Mouse (Mus musculus) heart, embryonic 11.5 days (tissue): ENCODE measurements around the gene Tmprss11a. TPM values are rescaled to one million over a fixed set of nuclear protein-coding genes. Genes with fewer than 3 reads are reported as not detected.

ENCODE experiments used
- ATAC-seq: fragments of 200-750 bp; cut with Nextera tagmentation; replicated peaks from 2 replicates; pipeline ENCODE4 v1.8.0; 2017; ENCODE audit warnings: moderate library complexity; ENCODE audit not compliant: insufficient number of reproducible peaks, low FRiP score, low TSS enrichment
- H3K27ac ChIP-seq: fragments of 300-500 bp; sonication (generic); 2 replicates; pipeline ENCODE4 v1.5.1; 2014; ENCODE audit warnings: mild to moderate bottlenecking, low read depth, low read length
- H3K27me3 ChIP-seq: fragments of 300-500 bp; sonication (generic); 2 replicates; pipeline ENCODE4 v1.6.1; 2014; ENCODE audit warnings: mild to moderate bottlenecking, low read length, mixed read lengths; ENCODE audit not compliant: control insufficient read depth, insufficient read depth
- H3K36me3 ChIP-seq: fragments of 300-500 bp; sonication (generic); 2 replicates; pipeline ENCODE4 v1.6.1; 2014; ENCODE audit warnings: mild to moderate bottlenecking, low read length, moderate library complexity, mixed read lengths; ENCODE audit not compliant: control insufficient read depth, insufficient read depth
- H3K4me1 ChIP-seq: fragments of 300-500 bp; sonication (generic); 2 replicates; pipeline ENCODE4 v1.6.1; 2014; ENCODE audit warnings: low read length; ENCODE audit not compliant: control insufficient read depth, insufficient read depth
- H3K4me2 ChIP-seq: fragments of 300-500 bp; sonication (generic); 2 replicates; pipeline ENCODE4 v1.6.1; 2014; ENCODE audit warnings: mild to moderate bottlenecking, moderate library complexity
- H3K4me3 ChIP-seq: fragments of 300-500 bp; sonication (generic); 2 replicates; pipeline ENCODE4 v1.5.1; 2014; ENCODE audit warnings: low read depth, low read length
- H3K9ac ChIP-seq: fragments of 300-500 bp; sonication (generic); 2 replicates; pipeline ENCODE4 v1.6.1; 2014; ENCODE audit warnings: mild to moderate bottlenecking, low read depth, low read length, moderate library complexity
- H3K9me3 ChIP-seq: fragments of 300-500 bp; sonication (generic); replicated peaks from 2 replicates; pipeline ENCODE4 v1.6.1; 2016; ENCODE audit warnings: low read length; ENCODE audit not compliant: control insufficient read depth
- WGBS: fragments of 180-500 bp; shearing (Covaris S2); extraction: QIAGEN DNeasy Blood & Tissue Kit; methylation state at CpG from one replicate; pipeline ENCODE4 v1.1.7; 2014; ENCODE audit not compliant: insufficient replicate concordance; 5-methylcytosine and 5-hydroxymethylcytosine counted together
- polyA plus RNA-seq: library from polyadenylated mRNA; unstranded; fragments of >200 nt; fragmentation: Nextera tagmentation; extraction: Ambion mirVana; gene quantifications from 2 replicates; pipeline ENCODE4 v1.2.1, GENCODE M21; 2014

Gene Tmprss11a
- polyA plus RNA-seq, 1 experiment from 2014 or later, result not detected

DNA sequence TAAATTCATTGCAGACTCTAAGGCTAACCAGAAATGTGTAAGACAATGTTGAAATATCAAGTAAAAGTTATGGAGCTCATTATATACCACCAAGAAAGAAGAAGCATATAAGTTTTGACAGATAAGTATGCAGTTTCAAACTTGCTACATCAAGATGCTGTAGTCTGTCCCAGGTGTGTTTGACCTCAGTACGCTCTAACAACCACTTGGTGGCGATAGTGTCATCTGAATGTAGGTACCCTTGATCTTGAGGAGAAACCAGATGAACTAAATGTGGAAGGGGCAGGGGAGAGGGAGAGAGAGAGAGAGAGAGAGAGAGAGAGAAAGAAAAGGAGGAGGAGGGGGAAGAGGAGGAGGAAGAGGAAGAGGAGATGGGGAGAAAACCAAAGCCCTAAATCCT, 36.1 kb downstream of the Tmprss11a start:
- 1% methylated on average over 2 of the region's 2 CpGs for WGBS
- no peaks in the 10 kb centered on the region for H3K4me1 ChIP-seq
- H3K4me2 ChIP-seq, result no peak overlapping the region
- no peaks in the 10 kb centered on the region for H3K9me3 ChIP-seq
- no peak for ATAC-seq
- H3K9ac ChIP-seq, result no peak overlapping the region
- no peak overlapping the region for H3K4me3 ChIP-seq
- H3K27ac ChIP-seq, result no peak overlapping the region
- H3K36me3 ChIP-seq, result no peaks in the 10 kb centered on the region
- no peaks in the 10 kb centered on the region for H3K27me3 ChIP-seq

DNA sequence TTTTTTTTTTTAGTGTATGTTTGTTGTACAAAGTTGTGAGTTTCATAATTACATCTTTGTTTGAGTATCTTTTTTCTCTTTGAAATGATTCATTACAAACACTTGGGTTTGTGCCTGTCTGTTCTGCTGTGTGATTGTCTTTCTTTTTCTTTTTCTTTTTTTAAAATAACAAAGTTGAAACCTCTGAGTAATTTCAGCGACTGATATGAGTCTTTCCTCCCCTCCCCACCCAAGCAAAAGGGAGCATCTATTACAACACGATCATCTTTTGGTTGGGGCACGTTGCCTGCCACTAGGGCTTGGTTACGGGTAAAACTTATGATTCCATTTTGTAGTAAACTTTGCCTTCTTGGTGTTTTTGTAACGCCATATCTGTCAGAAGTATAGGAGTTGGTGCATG, 37.7 kb downstream of the Tmprss11a start:
- Histone ChIP-seq H3K4me2 (no peak overlapping the region), H3K4me1 (no peaks in the 10 kb centered on the region), H3K4me3 (no peak overlapping the region), H3K27me3 (no peaks in the 10 kb centered on the region), H3K9me3 (no peaks in the 10 kb centered on the region), H3K36me3 (no peaks in the 10 kb centered on the region), H3K9ac (no peak overlapping the region), H3K27ac (no peak overlapping the region)
- no peak for ATAC-seq
- 61% methylated on average over 5 of the region's 5 CpGs for WGBS

GRCm38 (mm10) chr5:86421323-86422028, 47.3 kb downstream of the Tmprss11a start:
- Histone ChIP-seq H3K9ac (no peak overlapping the region), H3K4me1 (no peaks in the 10 kb centered on the region), H3K4me2 (no peak overlapping the region), H3K27me3 (no peaks in the 10 kb centered on the region), H3K9me3 (no peaks in the 10 kb centered on the region), H3K36me3 (no peaks in the 10 kb centered on the region), H3K27ac (no peak overlapping the region), H3K4me3 (no peak overlapping the region)
- 58% methylated on average over 3 of the region's 3 CpGs for whole genome bisulfite sequencing
- ATAC-seq, result no peak

DNA sequence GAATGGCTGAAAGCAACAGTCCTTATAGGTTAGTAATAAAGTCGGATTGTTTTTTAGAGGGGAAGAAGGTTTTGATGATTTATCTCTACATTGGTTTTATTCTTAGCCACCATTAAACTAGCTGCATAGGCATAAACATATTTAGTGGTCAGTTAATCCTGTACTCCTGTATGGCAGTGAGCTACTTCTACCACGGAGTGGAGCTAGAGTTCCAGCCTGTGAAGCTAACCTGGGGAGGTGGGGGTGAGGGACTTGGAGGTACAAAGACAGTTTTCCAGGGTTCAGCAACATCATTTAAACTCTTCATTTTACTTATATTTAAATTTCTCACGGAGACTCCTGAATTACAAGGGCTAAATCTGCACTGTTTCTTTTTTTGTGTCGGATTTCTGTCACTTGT, 49.3 kb downstream of the Tmprss11a start:
- Histone ChIP-seq H3K4me2 (no peak overlapping the region), H3K9me3 (no peaks in the 10 kb centered on the region), H3K4me3 (no peak overlapping the region), H3K27me3 (no peaks in the 10 kb centered on the region), H3K27ac (no peak overlapping the region), H3K9ac (no peak overlapping the region), H3K36me3 (no peaks in the 10 kb centered on the region), H3K4me1 (no peaks in the 10 kb centered on the region)
- no peak for ATAC-seq
- 20% methylated on average over 4 of the region's 4 CpGs for WGBS

- Histone ChIP-seq H3K4me3 (no peak overlapping the region), H3K4me2 (no peak overlapping the region), H3K9ac (no peak overlapping the region), H3K27ac (no peak overlapping the region), H3K27me3 (no peaks in the 10 kb centered on the region), H3K4me1 (no peaks in the 10 kb centered on the region), H3K36me3 (no peaks in the 10 kb centered on the region), H3K9me3 (no peaks in the 10 kb centered on the region)
- WGBS, result 78% methylated on average over 7 of the region's 7 CpGs
- ATAC-seq, result no peak
These were observed 54.5 kb downstream of the Tmprss11a start for GRCm38 (mm10) chr5:86414280-86414679.

DNA sequence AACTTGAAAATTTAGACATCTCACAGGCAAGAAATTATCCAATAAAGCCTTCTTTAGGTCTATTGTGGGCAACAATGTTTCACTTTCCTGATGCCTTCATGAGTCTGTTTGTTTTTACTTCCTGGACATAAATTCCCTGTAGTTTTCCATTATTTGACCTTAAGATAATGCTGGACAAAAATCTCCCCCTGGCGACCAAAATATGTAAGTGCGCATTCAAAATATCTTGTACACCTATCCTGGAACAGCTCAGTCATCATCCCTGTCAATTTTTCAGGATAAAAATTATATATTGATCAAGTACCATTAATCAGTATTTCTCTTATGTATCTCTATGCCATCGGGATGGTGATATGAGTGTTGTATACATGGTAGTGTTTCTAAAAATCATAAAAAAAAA, 58.0 kb downstream of the Tmprss11a start:
- no peak for ATAC-seq
- WGBS, result 26% methylated on average over 3 of the region's 3 CpGs
- H3K4me2 ChIP-seq, result no peak overlapping the region
- no peaks in the 10 kb centered on the region for H3K9me3 ChIP-seq
- H3K4me3 ChIP-seq, result no peak overlapping the region
- no peaks in the 10 kb centered on the region for H3K4me1 ChIP-seq
- no peaks in the 10 kb centered on the region for H3K36me3 ChIP-seq
- no peak overlapping the region for H3K27ac ChIP-seq
- no peaks in the 10 kb centered on the region for H3K27me3 ChIP-seq
- no peak overlapping the region for H3K9ac ChIP-seq

DNA sequence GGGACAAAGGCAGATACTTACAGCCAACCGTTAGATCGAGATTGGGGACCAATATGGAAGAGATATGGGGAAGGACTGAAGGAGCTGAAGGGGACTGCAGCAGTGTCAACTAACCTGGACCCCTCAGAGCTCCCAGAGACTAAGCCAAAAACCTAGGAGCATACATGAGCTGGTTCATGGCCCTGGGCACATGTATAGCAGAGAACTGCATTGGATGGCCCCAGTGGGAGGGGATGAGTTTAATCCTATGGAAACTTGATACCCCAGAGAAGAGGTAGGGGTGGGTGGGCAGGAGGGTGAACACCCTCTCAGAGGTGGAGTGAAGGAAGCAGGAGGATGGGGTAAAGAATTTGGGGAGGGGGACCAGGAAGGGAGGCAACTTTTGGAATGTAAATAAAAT, 60.8 kb downstream of the Tmprss11a start:
- Histone ChIP-seq H3K4me1 (no peaks in the 10 kb centered on the region), H3K9me3 (no peaks in the 10 kb centered on the region), H3K27ac (no peak overlapping the region), H3K27me3 (no peaks in the 10 kb centered on the region), H3K9ac (no peak overlapping the region), H3K4me2 (no peak overlapping the region), H3K4me3 (no peak overlapping the region), H3K36me3 (no peaks in the 10 kb centered on the region)
- ATAC-seq, result no peak
- WGBS, result 81% methylated on average over 2 of the region's 2 CpGs

GRCm38 (mm10) chr5:86407191-86407590, 61.6 kb downstream of the Tmprss11a start:
- H3K4me2 ChIP-seq, result no peak overlapping the region
- H3K9ac ChIP-seq, result no peak overlapping the region
- no peaks in the 10 kb centered on the region for H3K27me3 ChIP-seq
- no peaks in the 10 kb centered on the region for H3K36me3 ChIP-seq
- 88% methylated on average over 3 of the region's 3 CpGs for WGBS
- H3K4me3 ChIP-seq, result no peak overlapping the region
- no peak overlapping the region for H3K27ac ChIP-seq
- H3K4me1 ChIP-seq, result no peaks in the 10 kb centered on the region
- H3K9me3 ChIP-seq, result no peaks in the 10 kb centered on the region
- no peak for ATAC-seq

DNA sequence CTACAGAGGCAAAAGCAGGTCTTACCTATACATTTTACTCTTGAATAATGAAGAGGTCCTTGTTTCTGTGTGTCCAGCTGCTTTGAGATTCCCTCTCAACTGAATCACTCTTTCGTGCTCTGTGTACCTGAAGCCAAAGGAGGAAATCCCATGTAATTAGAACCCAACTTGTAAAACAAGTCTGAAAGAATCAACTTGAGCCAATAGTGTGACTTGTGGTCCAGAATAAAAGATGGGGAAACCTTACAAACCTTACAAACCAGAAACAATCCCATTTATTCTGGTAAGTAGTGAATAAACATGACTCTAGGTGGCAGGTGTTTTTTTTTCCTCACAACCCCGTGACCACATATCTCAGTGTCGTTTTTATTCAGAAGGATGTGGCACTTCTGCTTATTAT, 95.5 kb downstream of the Tmprss11a start, which contains the start of gene Tmprss11d:
TSS of gene Tmprss11d (minus strand) at position 101 of the 400 bp plus-strand sequence.
- Histone ChIP-seq H3K9ac (no peak within 1 kb of the TSS), H3K4me3 (no peak within 1 kb of the TSS), H3K4me2 (no peak within 1 kb of the TSS), H3K9me3 (no peaks in the 10 kb centered on the region), H3K4me1 (no peaks in the 10 kb centered on the region), H3K27me3 (no peaks in the 10 kb centered on the region), H3K27ac (no peak within 1 kb of the TSS), H3K36me3 (no peaks in the 10 kb centered on the region)
- ATAC-seq, result no peak
- WGBS, result 53% methylated on average over 3 of the region's 3 CpGs
